Mouse (Mus musculus): Measurements from ENCODE around the gene Exoc2.

- TF ChIP-seq CTCF (IDR thresholded peaks at IDR 0.05; ENCODE audit: low read depth) = no peak
- TF ChIP-seq EP300 (IDR thresholded peaks at IDR 0.05; ENCODE audit: low read depth) = no peak
Measured at GRCm38 (mm10) chr13:30767477-30768127, 206.3 kb downstream of the Exoc2 start.
